In the genomic region with DNA sequence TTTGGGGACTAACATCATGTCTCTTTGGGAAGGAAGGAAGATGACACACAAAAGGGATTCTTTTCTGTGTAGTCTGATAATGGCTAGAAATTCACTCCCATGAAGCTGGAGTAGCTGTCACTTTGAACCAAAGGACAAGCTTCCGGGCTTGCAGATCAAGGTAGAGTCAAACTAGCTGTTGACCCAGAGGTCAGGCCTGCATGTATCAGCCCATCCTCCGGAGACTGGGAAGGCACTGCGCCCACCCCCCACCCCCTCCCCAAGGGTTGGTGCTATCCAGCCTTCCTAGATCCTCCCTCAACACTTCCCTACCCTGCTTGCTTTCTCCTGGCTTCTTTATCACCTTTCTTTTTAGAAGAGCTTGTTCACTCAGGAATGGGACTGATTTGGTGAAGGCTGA, we compare ENCODE assay signal across 19 mouse cellular contexts. TPM values are rescaled to one million over a fixed set of nuclear protein-coding genes. Genes with fewer than 3 reads are reported as not detected.
DNase-seq lines count a peak whose midpoint lies in the region; ATAC-seq lines count a peak whose summit lies in the region.
"Had no signal": no experiment of that assay in that cellular context is flagged by ENCODE, and none has a peak within 500 bp of the region (broad histone marks: within the 10 kb centered on the region; RNA-seq: fewer than 3 reads in every experiment).

No protein-coding gene starts in this region.

- no peaks in the 10 kb centered on the region for H3K36me3 ChIP-seq in embryonic facial prominence, embryonic 14.5 days (ENCODE audit: control insufficient read depth, insufficient read depth, low read length)
- H3K36me3 ChIP-seq in hindbrain, embryonic 13.5 days = no peaks in the 10 kb centered on the region
- H3K36me3 ChIP-seq in neural tube, embryonic 14.5 days (ENCODE audit: control insufficient read depth, insufficient read depth, low read length) = no peaks in the 10 kb centered on the region
- H3K36me3 ChIP-seq: embryonic facial prominence, embryonic 15.5 days; heart, embryonic 15.5 days; kidney, embryonic 15.5 days; lung, embryonic 15.5 days had no signal

- no peak overlapping the region for H3K27ac ChIP-seq in embryonic facial prominence, embryonic 14.5 days (replicated peaks; ENCODE audit: low read depth, low read length)
- H3K27ac ChIP-seq in hindbrain, embryonic 13.5 days = no peak overlapping the region
- H3K27ac ChIP-seq in neural tube, embryonic 14.5 days (ENCODE audit: low read depth, low read length) = no peak overlapping the region
- H3K27ac ChIP-seq: embryonic facial prominence, embryonic 15.5 days; heart, embryonic 15.5 days; kidney, embryonic 15.5 days; lung, embryonic 15.5 days had no signal

- no peak for ATAC-seq in embryonic facial prominence, embryonic 14.5 days (ENCODE audit: low read depth)
- no peak for ATAC-seq in hindbrain, embryonic 13.5 days (ENCODE audit: low FRiP score)
- no peak for ATAC-seq in neural tube, embryonic 14.5 days (ENCODE audit: low read depth)
- ATAC-seq: inflammation-experienced regulatory T-cells, adult 6 months had no signal

- H3K4me3 ChIP-seq in embryonic facial prominence, embryonic 14.5 days (ENCODE audit: low read depth, low read length) = no peak overlapping the region
- H3K4me3 ChIP-seq in hindbrain, embryonic 13.5 days = peak overlapping the region; percentile 13
- no peak overlapping the region for H3K4me3 ChIP-seq in neural tube, embryonic 14.5 days (ENCODE audit: low read depth, low read length)
- H3K4me3 ChIP-seq: embryonic facial prominence, embryonic 15.5 days; heart, embryonic 15.5 days; kidney, embryonic 15.5 days; lung, embryonic 15.5 days; megakaryocyte, embryonic 14.5 days had no signal

- WGBS in embryonic facial prominence, embryonic 14.5 days = 8% methylated on average over 3 of the region's 3 CpGs
- 0% methylated on average over 3 of the region's 3 CpGs for WGBS in hindbrain, embryonic 13.5 days
- WGBS in neural tube, embryonic 14.5 days = 4% methylated on average over 3 of the region's 3 CpGs

- H3K4me2 ChIP-seq in embryonic facial prominence, embryonic 14.5 days (ENCODE audit: low read depth, low read length) = peak overlapping the region; percentile 19; the same call in 1 of the 2 replicates
- H3K4me2 ChIP-seq in hindbrain, embryonic 13.5 days = peak overlapping the region; percentile 65
- peak overlapping the region; percentile 7; the same call in 1 of the 2 replicates for H3K4me2 ChIP-seq in neural tube, embryonic 14.5 days (ENCODE audit: low read depth, low read length)
- H3K4me2 ChIP-seq: embryonic facial prominence, embryonic 15.5 days; heart, embryonic 15.5 days; kidney, embryonic 15.5 days; lung, embryonic 15.5 days had no signal

- peaks cover 88% of the 10 kb centered on the region for H3K27me3 ChIP-seq in embryonic facial prominence, embryonic 14.5 days (replicated peaks; ENCODE audit: control insufficient read depth, insufficient read depth, low read length)
- H3K27me3 ChIP-seq in hindbrain, embryonic 13.5 days = peaks cover 79% of the 10 kb centered on the region
- peaks cover 46% of the 10 kb centered on the region for H3K27me3 ChIP-seq in neural tube, embryonic 14.5 days (ENCODE audit: control insufficient read depth, insufficient read depth, low read length)

- DNase-seq in embryo, embryonic 11 days = peak; percentile 48
- no peak for DNase-seq in embryonic facial prominence, embryonic 14.5 days (ENCODE audit: low spot score)
- no peak for DNase-seq in heart, postnatal 4 days
- no peak for DNase-seq in kidney, postnatal 14 days
- DNase-seq in lung, postnatal 36 days = no peak
- DNase-seq: cerebellum, adult 9-11 months; layer of hippocampus, adult 9-11 months; right cerebral cortex, postnatal 4 days; thymus, adult 2 months had no signal

- 0 out of 2 replicates have a peak, but pooled peaks cover 4% of the 10 kb centered on the region for H3K4me1 ChIP-seq in embryonic facial prominence, embryonic 14.5 days (ENCODE audit: control insufficient read depth, insufficient read depth, low read length)
- H3K4me1 ChIP-seq in hindbrain, embryonic 13.5 days (replicated peaks) = peaks cover 30% of the 10 kb centered on the region
- H3K4me1 ChIP-seq in neural tube, embryonic 14.5 days (ENCODE audit: control insufficient read depth, insufficient read depth, low read length) = peaks cover 9% of the 10 kb centered on the region; the same call in 1 of the 2 replicates

- H3K9me3 ChIP-seq in embryonic facial prominence, embryonic 14.5 days (ENCODE audit: control insufficient read depth, low read length) = no peaks in the 10 kb centered on the region
- no peaks in the 10 kb centered on the region for H3K9me3 ChIP-seq in hindbrain, embryonic 13.5 days
- H3K9me3 ChIP-seq in neural tube, embryonic 14.5 days (ENCODE audit: control insufficient read depth, low read length) = no peaks in the 10 kb centered on the region
- H3K9me3 ChIP-seq: embryonic facial prominence, embryonic 15.5 days; heart, embryonic 15.5 days; kidney, embryonic 15.5 days; lung, embryonic 15.5 days had no signal

- H3K9ac ChIP-seq in embryonic facial prominence, embryonic 14.5 days (ENCODE audit: low read depth, low read length) = no peak overlapping the region
- H3K9ac ChIP-seq in hindbrain, embryonic 13.5 days = no peak overlapping the region
- no peak overlapping the region for H3K9ac ChIP-seq in neural tube, embryonic 14.5 days (replicated peaks; ENCODE audit: low read depth, low read length)
- H3K9ac ChIP-seq: embryonic facial prominence, embryonic 15.5 days; heart, embryonic 15.5 days; kidney, embryonic 15.5 days; lung, embryonic 15.5 days had no signal

RNA-seq across cellular contexts. Expression of a gene that starts 7.2 kb away (rescaled TPM):
- 1.9 and 3.5 TPM in 2 replicates for polyA plus RNA-seq in embryonic facial prominence, embryonic 14.5 days (2014; fragmentation: Nextera tagmentation; extraction: Ambion mirVana)
- 3.8 and 5.9 TPM in 2 replicates for polyA plus RNA-seq in hindbrain, embryonic 13.5 days (2015; fragmentation: Nextera tagmentation; extraction: Ambion mirVana)
- polyA plus RNA-seq in neural tube, embryonic 14.5 days (2014; fragmentation: Nextera tagmentation; extraction: Ambion mirVana) = 3.7 and 4.7 TPM in 2 replicates
- not detected for total RNA-seq in heart, postnatal 4 days (2021)
- total RNA-seq: gastrocnemius, postnatal 4 days; liver, adult 2 months had no signal
- polyA plus RNA-seq: heart, embryonic 15.5 days; inflammation-experienced regulatory T-cells, adult 6 months; kidney, embryonic 15.5 days; liver, adult 2 months; lung, embryonic 15.5 days had no signal

Comparison
In these comparisons a context has a peak if more than half of its experiments do, and no peak if none do; other contexts are left out.
1. H3K4me2 ChIP-seq: peak in every context shown above with its lines; median percentile 65 in hindbrain, embryonic 13.5 days; 19 in embryonic facial prominence, embryonic 14.5 days; 7 in neural tube, embryonic 14.5 days.